Mouse (Mus musculus) CD4-positive, CD25-positive, alpha-beta regulatory T cell, adult 4 months (primary cell): ENCODE measurements around the gene Zfp599. TPM values are rescaled to one million over a fixed set of nuclear protein-coding genes. Genes with fewer than 3 reads are reported as not detected.

ENCODE experiments used
- ATAC-seq: one replicate; pipeline ENCODE4 v1.8.0; 2017
- polyA plus RNA-seq, 2 experiments: library from polyadenylated mRNA; unstranded; fragments of 100-300 nt; shearing (Covaris generic); gene quantifications; one replicate each; pipeline ENCODE4 v1.2.1; 2017

Gene Zfp599
- polyA plus RNA-seq, 2 experiments from 2014 or later = 7.1 to 7.4 TPM

DNA sequence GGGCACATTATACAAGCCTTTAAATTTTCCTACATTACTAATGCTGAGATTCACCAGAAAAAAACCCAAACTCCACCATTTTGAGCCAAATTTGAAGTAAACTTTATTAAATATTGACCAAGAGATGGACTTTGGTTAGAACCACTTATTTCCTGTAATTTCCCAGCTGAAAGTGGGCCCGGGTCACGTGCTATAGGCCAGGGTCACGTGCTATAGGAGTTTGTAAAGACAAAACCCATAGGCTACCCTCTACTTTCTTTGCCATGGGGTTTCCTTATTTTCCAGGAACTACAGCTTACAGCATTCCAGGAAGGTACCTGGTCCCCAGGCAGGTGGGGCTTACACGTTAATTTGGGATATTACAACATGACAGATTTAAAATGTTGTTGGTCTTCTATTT, 35.6 kb downstream of the Zfp599 start:
- ATAC-seq = no peak

DNA sequence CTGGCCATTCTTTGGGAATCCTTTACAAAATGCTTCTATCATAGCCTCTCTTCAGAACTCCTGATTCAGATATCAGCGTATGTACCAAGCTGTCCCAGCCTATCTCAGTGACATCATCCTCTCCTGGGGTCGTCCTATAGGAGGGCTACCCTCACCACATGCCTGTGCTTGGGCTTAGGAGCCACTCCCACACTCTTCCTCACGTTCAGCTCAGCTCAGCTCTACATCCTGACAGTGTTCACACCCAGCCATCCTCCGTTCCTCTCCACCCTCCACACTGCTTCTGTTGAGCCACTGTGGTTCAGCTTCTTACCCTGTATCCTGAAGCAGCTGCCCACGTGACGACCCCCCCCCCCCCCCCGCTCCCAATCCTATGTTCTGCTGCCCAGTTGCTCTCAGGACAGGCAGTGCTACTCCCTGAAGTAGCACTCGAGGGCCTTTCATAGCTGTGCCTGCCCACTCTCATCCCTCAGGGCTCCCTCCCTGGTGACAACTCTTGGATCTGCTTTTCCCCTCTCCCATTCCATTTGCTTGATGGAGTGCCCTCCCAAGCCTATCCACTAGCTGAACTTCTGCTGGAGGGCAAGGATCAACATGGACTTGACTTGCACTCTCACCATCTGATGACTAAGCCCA, 41.7 kb downstream of the Zfp599 start:
- no peak for ATAC-seq

DNA sequence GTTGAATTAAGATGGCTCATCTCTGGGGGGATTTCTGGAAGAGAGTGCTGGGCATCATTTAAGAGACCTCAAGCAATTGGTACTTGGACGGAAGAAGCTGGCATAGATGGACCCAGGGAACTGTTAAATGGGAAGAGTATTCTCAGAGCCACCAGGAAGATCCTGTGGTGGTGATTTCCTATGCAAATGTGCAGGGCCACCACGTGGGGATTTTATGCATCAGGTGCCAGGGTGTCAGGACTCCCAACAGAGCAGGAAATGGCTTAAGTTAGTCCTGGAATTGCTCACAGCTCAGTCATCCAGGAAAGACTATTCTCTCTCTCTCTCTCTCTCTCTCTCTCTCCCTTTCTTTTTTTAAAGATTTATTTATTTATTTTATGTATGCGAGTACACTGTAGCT, 43.0 kb downstream of the Zfp599 start:
- no peak for ATAC-seq

GRCm38 (mm10) chr9:22214549-22214948, 45.1 kb downstream of the Zfp599 start:
- no peak for ATAC-seq

DNA sequence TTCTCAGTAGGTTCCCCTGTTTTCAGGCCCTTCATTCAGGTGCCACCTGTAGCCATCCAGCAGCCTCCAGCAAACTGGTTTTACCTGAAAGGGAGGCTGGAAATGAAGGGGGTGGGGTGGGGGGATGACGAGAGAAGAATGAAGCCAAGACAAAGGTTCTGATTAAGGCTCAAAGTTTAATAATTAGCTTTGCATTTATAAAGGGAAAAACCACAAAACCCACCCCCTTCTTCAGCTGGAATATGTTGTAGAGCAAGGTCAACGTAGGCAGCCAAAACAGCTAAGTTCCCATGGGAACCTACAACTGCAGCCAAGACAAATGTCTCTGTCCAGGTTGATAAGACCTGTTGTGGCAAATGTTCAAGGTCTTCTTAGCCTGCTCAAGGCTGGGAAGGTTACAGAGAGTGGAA, 45.9 kb downstream of the Zfp599 start:
- no peak for ATAC-seq

Other genes starting within 250 kb of the Zfp599 start
- under 1 TPM in 1 of 2 experiments, not detected in 1; 0.07 TPM for gene Elavl3, start 207.9 kb downstream of the Zfp599 start, polyA plus RNA-seq
- not detected for gene Gm49318, start 188.6 kb downstream of the Zfp599 start, polyA plus RNA-seq
- gene Zfp653, start 188.5 kb downstream of the Zfp599 start, polyA plus RNA-seq = 1 to 10 TPM; 4.7 to 7.3 TPM
- 10 to 100 TPM; 35.8 to 55.9 TPM for gene Ecsit, start 174.5 kb downstream of the Zfp599 start, polyA plus RNA-seq
- gene Cnn1, start 160.7 kb downstream of the Zfp599 start, polyA plus RNA-seq = under 1 TPM in 1 of 2 experiments, not detected in 1; 0.22 TPM
- 10 to 100 TPM; 76.4 to 95.1 TPM for gene Elof1, start 142.7 kb downstream of the Zfp599 start, polyA plus RNA-seq
- gene Acp5, start 124.2 kb downstream of the Zfp599 start, polyA plus RNA-seq = 100 to 1,000 TPM; 221 to 282 TPM
- 10 to 100 TPM; 45.4 to 48.7 TPM for gene Pigyl, start 103.0 kb downstream of the Zfp599 start, polyA plus RNA-seq
- gene Zfp872, start 71.8 kb downstream of the Zfp599 start, polyA plus RNA-seq = not detected
- 10 to 100 TPM; 47.0 to 48.9 TPM for gene Zfp809, start 34.2 kb downstream of the Zfp599 start, polyA plus RNA-seq
- gene Zfp810, start 47.8 kb upstream of the Zfp599 start, polyA plus RNA-seq = 10 to 100 TPM in 1 of 2 experiments, 1 to 10 TPM in 1; 10.0 to 15.8 TPM
- gene Anln, start 129.3 kb upstream of the Zfp599 start, polyA plus RNA-seq = 1 to 10 TPM; 2.8 to 4.3 TPM
- gene 9530077C05Rik, start 151.6 kb upstream of the Zfp599 start, polyA plus RNA-seq = 1 to 10 TPM; 1.1 to 1.2 TPM
- gene Gm17545, start 194.4 kb upstream of the Zfp599 start, polyA plus RNA-seq = not detected
- gene Rp9, start 209.8 kb upstream of the Zfp599 start, polyA plus RNA-seq = 10 to 100 TPM; 18.7 to 25.3 TPM
- gene Bbs9, start 215.8 kb upstream of the Zfp599 start, polyA plus RNA-seq = 10 to 100 TPM; 16.7 to 17.4 TPM